Mouse (Mus musculus) erythroblast, embryonic 14.5 days (primary cell): ENCODE measurements around the gene Eif2a. TPM values are rescaled to one million over a fixed set of nuclear protein-coding genes. Genes with fewer than 3 reads are reported as not detected.

Experiments
- H3K27me3 ChIP-seq: 2 replicates; pipeline ENCODE4 v1.6.1; 2012; ENCODE audit warnings: inconsistent platforms; ENCODE audit not compliant: control insufficient read depth
- H3K36me3 ChIP-seq: 2 replicates; pipeline ENCODE4 v1.6.1; 2012; ENCODE audit warnings: mild to moderate bottlenecking, inconsistent platforms; ENCODE audit not compliant: control insufficient read depth
- H3K4me1 ChIP-seq: 2 replicates; pipeline ENCODE4 v1.6.1; 2012; ENCODE audit warnings: inconsistent platforms; ENCODE audit not compliant: control insufficient read depth
- H3K4me3 ChIP-seq: replicated peaks from 2 replicates; pipeline ENCODE3; 2012; ENCODE audit warnings: moderate library complexity, mild to moderate bottlenecking, inconsistent platforms
- H3K9me3 ChIP-seq: 2 replicates; pipeline ENCODE4 v1.6.1; 2012; ENCODE audit warnings: low read length, inconsistent platforms, mixed read lengths; ENCODE audit not compliant: control insufficient read depth
- GATA1 ChIP-seq: IDR thresholded peaks from 2 replicates; pipeline ENCODE4 v1.6.1; 2012; ENCODE audit warnings: low read length, inconsistent platforms, mixed read lengths
- TAL1 ChIP-seq: IDR thresholded peaks from 3 replicates; pipeline ENCODE4 v1.6.1; 2012; ENCODE audit warnings: low read length, inconsistent platforms, mixed read lengths
- polyA plus RNA-seq: library from polyadenylated mRNA; stranded (reverse); fragments of >175 nt; gene quantifications from 2 replicates; pipeline ENCODE4 v1.2.3, GENCODE M21; 2012

Gene Eif2a
- polyA plus RNA-seq, 1 experiment, result 0.61 TPM

DNA sequence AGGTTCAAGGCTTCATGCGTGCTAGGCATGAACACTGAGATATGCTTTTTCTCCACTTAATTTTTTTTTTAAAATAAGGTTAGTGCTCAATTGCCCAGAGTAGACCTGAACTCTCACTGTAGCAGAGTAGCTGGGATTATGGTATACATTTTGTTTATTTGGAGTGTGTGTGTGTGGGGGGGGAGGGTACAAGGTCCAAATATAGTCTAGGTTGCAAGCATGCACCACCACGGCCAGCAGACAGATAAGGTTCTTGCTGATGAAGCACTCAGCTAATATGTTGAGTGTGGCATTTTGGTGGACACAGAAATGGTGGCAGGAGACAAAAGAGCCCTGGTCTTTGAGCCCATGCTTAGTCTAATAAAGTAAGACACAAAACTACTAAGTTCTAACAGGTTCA lies 6.7 kb upstream of the Eif2a start:
- peaks cover 5% of the 10 kb centered on the region for H3K4me1 ChIP-seq
- no peaks in the 10 kb centered on the region for H3K9me3 ChIP-seq
- no peak overlapping the region for H3K4me3 ChIP-seq
- no peaks in the 10 kb centered on the region for H3K27me3 ChIP-seq
- H3K36me3 ChIP-seq, result peaks cover 35% of the 10 kb centered on the region
- TF ChIP-seq TAL1 (no peak), GATA1 (no peak)

GRCm38 (mm10) chr3:58519536-58519935 lies 6.1 kb upstream of the Eif2a start:
- Histone ChIP-seq H3K36me3 (peaks cover 36% of the 10 kb centered on the region), H3K4me1 (peaks cover 10% of the 10 kb centered on the region), H3K9me3 (no peaks in the 10 kb centered on the region), H3K27me3 (no peaks in the 10 kb centered on the region), H3K4me3 (no peak overlapping the region)
- TF ChIP-seq TAL1, result no peak
- TF ChIP-seq GATA1, result no peak

- no peak for TF ChIP-seq GATA1
- Histone ChIP-seq H3K4me1 (peaks cover 15% of the 10 kb centered on the region), H3K4me3 (no peak overlapping the region), H3K27me3 (no peaks in the 10 kb centered on the region), H3K9me3 (no peaks in the 10 kb centered on the region), H3K36me3 (peaks cover 36% of the 10 kb centered on the region)
Observed at GRCm38 (mm10) chr3:58520286-58520685, 5.3 kb upstream of the Eif2a start.

DNA sequence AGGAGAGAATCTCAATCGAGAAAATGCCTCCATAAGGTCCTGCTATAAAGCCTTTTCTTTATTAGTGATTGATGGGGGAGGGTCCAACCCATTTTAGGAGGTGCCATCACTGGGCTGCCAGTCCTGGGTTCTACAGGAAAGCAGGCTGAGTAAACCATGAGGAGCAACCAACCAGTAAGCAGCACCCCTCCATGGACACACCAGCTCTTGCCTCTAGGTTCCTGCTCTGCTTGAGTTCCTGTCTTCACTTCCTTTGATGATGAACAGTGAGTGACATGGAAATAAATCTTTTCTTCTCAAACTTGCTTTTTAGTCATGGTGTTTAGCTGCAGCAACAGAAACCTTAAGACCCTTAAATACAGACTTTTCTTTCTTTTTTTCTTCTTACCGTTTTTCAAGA lies 4.3 kb upstream of the Eif2a start:
- Histone ChIP-seq H3K9me3 (no peaks in the 10 kb centered on the region), H3K27me3 (no peaks in the 10 kb centered on the region), H3K4me1 (peaks cover 16% of the 10 kb centered on the region), H3K4me3 (no peak overlapping the region), H3K36me3 (peaks cover 36% of the 10 kb centered on the region)
- no peak for TF ChIP-seq GATA1
- no peak for TF ChIP-seq TAL1

- no peaks in the 10 kb centered on the region for H3K9me3 ChIP-seq
- peaks cover 36% of the 10 kb centered on the region for H3K36me3 ChIP-seq
- no peak overlapping the region for H3K4me3 ChIP-seq
- H3K4me1 ChIP-seq, result peaks cover 28% of the 10 kb centered on the region
- TF ChIP-seq TAL1 (no peak), GATA1 (no peak)
- no peaks in the 10 kb centered on the region for H3K27me3 ChIP-seq
Observed at GRCm38 (mm10) chr3:58523386-58523785, 2.2 kb upstream of the Eif2a start.

DNA sequence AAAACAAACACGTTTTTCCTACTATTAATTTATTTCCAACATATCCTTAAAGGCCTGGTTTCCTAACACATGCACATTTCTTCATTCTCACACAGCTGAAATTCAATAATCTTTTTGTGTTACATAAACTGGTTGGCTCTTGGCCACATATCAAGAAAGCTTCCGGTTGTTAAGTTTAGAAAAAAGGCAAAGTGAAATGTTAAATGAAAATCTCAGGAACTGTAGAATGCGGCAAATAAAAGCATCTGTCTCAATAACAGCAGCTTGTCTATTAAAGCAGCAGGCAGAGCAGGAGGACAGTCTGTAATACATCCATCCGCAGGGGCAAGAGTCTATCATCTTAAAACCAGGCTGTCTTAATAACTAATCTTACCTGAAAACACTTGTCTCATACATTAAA lies 1.4 kb upstream of the Eif2a start:
- no peak for TF ChIP-seq GATA1
- no peak for TF ChIP-seq TAL1

GRCm38 (mm10) chr3:58525166-58525565 lies 455 bp upstream of the Eif2a start:
- H3K36me3 ChIP-seq, result peaks cover 36% of the 10 kb centered on the region
- H3K4me1 ChIP-seq, result peaks cover 28% of the 10 kb centered on the region
- no peak for TF ChIP-seq TAL1
- no peak for TF ChIP-seq GATA1
- peak overlapping the region; percentile 88 for H3K4me3 ChIP-seq
- no peaks in the 10 kb centered on the region for H3K27me3 ChIP-seq
- H3K9me3 ChIP-seq, result no peaks in the 10 kb centered on the region

More for the DNA sequence above, 1.4 kb upstream of the Eif2a start:
- Histone ChIP-seq H3K4me3 (peak overlapping the region; percentile 88), H3K4me1 (peaks cover 28% of the 10 kb centered on the region), H3K9me3 (no peaks in the 10 kb centered on the region), H3K27me3 (no peaks in the 10 kb centered on the region), H3K36me3 (peaks cover 38% of the 10 kb centered on the region)

- no peaks in the 10 kb centered on the region for H3K9me3 ChIP-seq
- H3K4me3 ChIP-seq, result peak overlapping the region; percentile 88
- TF ChIP-seq TAL1 (no peak), GATA1 (no peak)
- H3K4me1 ChIP-seq, result peaks cover 28% of the 10 kb centered on the region
- H3K36me3 ChIP-seq, result peaks cover 35% of the 10 kb centered on the region
- H3K27me3 ChIP-seq, result no peaks in the 10 kb centered on the region
Observed at GRCm38 (mm10) chr3:58526408-58526737, 752 bp downstream of the Eif2a start.

- Histone ChIP-seq H3K4me1 (no peaks in the 10 kb centered on the region), H3K9me3 (no peaks in the 10 kb centered on the region), H3K4me3 (no peak overlapping the region), H3K36me3 (peaks cover 61% of the 10 kb centered on the region), H3K27me3 (no peaks in the 10 kb centered on the region)
- no peak for TF ChIP-seq GATA1
- TF ChIP-seq TAL1, result no peak
Observed at GRCm38 (mm10) chr3:58536573-58536972, 11.0 kb downstream of the Eif2a start.
